Mouse (Mus musculus): ENCODE results near the gene Tsen34. TPM values are rescaled to one million over a fixed set of nuclear protein-coding genes. Genes with fewer than 3 reads are reported as not detected.

Gene Tsen34
- polyA plus RNA-seq, 1 experiment from 2014 or later = 228 TPM

GRCm38 (mm10) chr7:3665215-3666114 is 27.2 kb upstream of the Tsen34 start, which contains the start of gene Leng1:
Gene Leng1 (minus strand): TSS chr7:3665840.
- 5% methylated on average over 45 of the region's 45 CpGs for WGBS
- H3K36me3 ChIP-seq = peaks cover 28% of the 10 kb centered on the region
- peak; percentile 99 for ATAC-seq (ENCODE audit: low FRiP score)
- H3K27ac ChIP-seq = peak within 1 kb of the TSS; percentile 85
- no peaks in the 10 kb centered on the region for H3K9me3 ChIP-seq (replicated peaks)
- H3K4me1 ChIP-seq = peaks cover 20% of the 10 kb centered on the region
- H3K4me3 ChIP-seq = peak within 1 kb of the TSS; percentile 71
- H3K27me3 ChIP-seq = no peaks in the 10 kb centered on the region
- H3K4me2 ChIP-seq (replicated peaks) = peak within 1 kb of the TSS; percentile 77
- peak within 1 kb of the TSS; percentile 76 for H3K9ac ChIP-seq

GRCm38 (mm10) chr7:3666921-3667391 is 25.7 kb upstream of the Tsen34 start:
- H3K9ac ChIP-seq = no peak overlapping the region; the same call in 1 of the 2 replicates
- no peak for ATAC-seq (ENCODE audit: low FRiP score)
- H3K27ac ChIP-seq = no peak overlapping the region
- H3K27me3 ChIP-seq = no peaks in the 10 kb centered on the region
- H3K36me3 ChIP-seq = peaks cover 14% of the 10 kb centered on the region
- H3K9me3 ChIP-seq (replicated peaks) = no peaks in the 10 kb centered on the region
- H3K4me2 ChIP-seq (replicated peaks) = peak overlapping the region; percentile 6; the same call in 1 of the 2 replicates
- WGBS = 19% methylated on average over 14 of the region's 14 CpGs
- no peak overlapping the region for H3K4me3 ChIP-seq
- H3K4me1 ChIP-seq = peaks cover 20% of the 10 kb centered on the region

GRCm38 (mm10) chr7:3674507-3675227 is 18.0 kb upstream of the Tsen34 start:
- 69% methylated on average over 10 of the region's 10 CpGs for WGBS
- no peaks in the 10 kb centered on the region for H3K27me3 ChIP-seq
- H3K27ac ChIP-seq = no peak overlapping the region
- no peak overlapping the region for H3K4me3 ChIP-seq
- H3K9ac ChIP-seq = no peak overlapping the region
- H3K9me3 ChIP-seq (replicated peaks) = no peaks in the 10 kb centered on the region
- H3K36me3 ChIP-seq = no peaks in the 10 kb centered on the region
- no peak overlapping the region for H3K4me2 ChIP-seq (replicated peaks)
- peak; percentile 87 for ATAC-seq (ENCODE audit: low FRiP score)
- no peaks in the 10 kb centered on the region for H3K4me1 ChIP-seq

- no peaks in the 10 kb centered on the region for H3K27me3 ChIP-seq
- H3K4me3 ChIP-seq = no peak overlapping the region
- peak; percentile 11 for ATAC-seq (ENCODE audit: low FRiP score)
- no peaks in the 10 kb centered on the region for H3K9me3 ChIP-seq (replicated peaks)
- no peaks in the 10 kb centered on the region for H3K36me3 ChIP-seq
- no peak overlapping the region for H3K9ac ChIP-seq
- H3K4me1 ChIP-seq = no peaks in the 10 kb centered on the region
- H3K27ac ChIP-seq = no peak overlapping the region
- H3K4me2 ChIP-seq (replicated peaks) = no peak overlapping the region
- 75% methylated on average over 3 of the region's 3 CpGs for WGBS
These were observed 17.5 kb upstream of the Tsen34 start for GRCm38 (mm10) chr7:3675228-3675548.

GRCm38 (mm10) chr7:3676371-3676770 is 16.3 kb upstream of the Tsen34 start:
- Histone ChIP-seq H3K36me3 (no peaks in the 10 kb centered on the region), H3K9me3 (replicated peaks) (no peaks in the 10 kb centered on the region), H3K4me3 (no peak overlapping the region), H3K9ac (no peak overlapping the region; the same call in 1 of the 2 replicates), H3K4me1 (no peaks in the 10 kb centered on the region), H3K27ac (no peak overlapping the region), H3K27me3 (no peaks in the 10 kb centered on the region), H3K4me2 (replicated peaks) (no peak overlapping the region)
- no peak for ATAC-seq (ENCODE audit: low FRiP score)
- 86% methylated on average over 12 of the region's 12 CpGs for WGBS

- no peak within 1 kb of the TSS; the same call in none of the 2 replicates for H3K9ac ChIP-seq
- WGBS = 45% methylated on average over 9 of the region's 9 CpGs
- ATAC-seq (ENCODE audit: low FRiP score) = no peak
- no peaks in the 10 kb centered on the region for H3K4me1 ChIP-seq
- H3K27me3 ChIP-seq = no peaks in the 10 kb centered on the region
- H3K27ac ChIP-seq = no peak within 1 kb of the TSS
- H3K4me2 ChIP-seq (replicated peaks) = no peak within 1 kb of the TSS
- no peaks in the 10 kb centered on the region for H3K36me3 ChIP-seq
- H3K4me3 ChIP-seq = no peak within 1 kb of the TSS
- no peaks in the 10 kb centered on the region for H3K9me3 ChIP-seq (replicated peaks)
These were observed 15.3 kb upstream of the Tsen34 start, which contains the start of gene Tmc4 for GRCm38 (mm10) chr7:3677342-3677741. Gene Tmc4 (minus strand): TSS chr7:3677553.

- Histone ChIP-seq H3K27ac (peak overlapping the region; percentile 70), H3K9me3 (replicated peaks) (no peaks in the 10 kb centered on the region), H3K9ac (peak overlapping the region; percentile 14; the same call in 1 of the 2 replicates), H3K36me3 (peaks cover 26% of the 10 kb centered on the region), H3K4me1 (peaks cover 15% of the 10 kb centered on the region), H3K4me3 (no peak overlapping the region), H3K4me2 (replicated peaks) (no peak overlapping the region), H3K27me3 (no peaks in the 10 kb centered on the region)
- ATAC-seq (ENCODE audit: low FRiP score) = peak; percentile 75
- WGBS = 64% methylated on average over 10 of the region's 10 CpGs
These were observed 8.6 kb upstream of the Tsen34 start for GRCm38 (mm10) chr7:3683908-3684550.

GRCm38 (mm10) chr7:3684698-3685097 is 8.0 kb upstream of the Tsen34 start:
- Histone ChIP-seq H3K27me3 (no peaks in the 10 kb centered on the region), H3K4me3 (no peak overlapping the region), H3K9ac (no peak overlapping the region), H3K9me3 (replicated peaks) (no peaks in the 10 kb centered on the region), H3K4me1 (peaks cover 15% of the 10 kb centered on the region), H3K36me3 (peaks cover 26% of the 10 kb centered on the region), H3K27ac (peak overlapping the region; percentile 60), H3K4me2 (replicated peaks) (no peak overlapping the region)
- ATAC-seq (ENCODE audit: low FRiP score) = no peak
- WGBS = 69% methylated on average over 8 of the region's 8 CpGs

GRCm38 (mm10) chr7:3685400-3686187 is 7.1 kb upstream of the Tsen34 start:
- Histone ChIP-seq H3K4me2 (replicated peaks) (no peak overlapping the region), H3K27ac (no peak overlapping the region), H3K4me3 (no peak overlapping the region), H3K9ac (no peak overlapping the region; the same call in 1 of the 2 replicates), H3K36me3 (peaks cover 26% of the 10 kb centered on the region), H3K4me1 (peaks cover 15% of the 10 kb centered on the region), H3K9me3 (replicated peaks) (no peaks in the 10 kb centered on the region), H3K27me3 (no peaks in the 10 kb centered on the region)
- no peak for ATAC-seq (ENCODE audit: low FRiP score)
- 85% methylated on average over 30 of the region's 31 CpGs for WGBS

- no peak for ATAC-seq (ENCODE audit: low FRiP score)
- Histone ChIP-seq H3K4me2 (replicated peaks) (peak overlapping the region; percentile 85), H3K4me1 (peaks cover 19% of the 10 kb centered on the region), H3K27ac (no peak overlapping the region), H3K9me3 (replicated peaks) (no peaks in the 10 kb centered on the region), H3K9ac (peak overlapping the region; percentile 92), H3K36me3 (peaks cover 17% of the 10 kb centered on the region), H3K4me3 (peak overlapping the region; percentile 72), H3K27me3 (no peaks in the 10 kb centered on the region)
- 37% methylated on average over 3 of the region's 3 CpGs for WGBS
These were observed 744 bp upstream of the Tsen34 start for GRCm38 (mm10) chr7:3691919-3692318.

GRCm38 (mm10) chr7:3692987-3693808 is 535 bp downstream of the Tsen34 start, which contains the start of gene Mboat7:
Gene Mboat7 (minus strand): TSS chr7:3693523.
- Histone ChIP-seq H3K27me3 (no peaks in the 10 kb centered on the region), H3K36me3 (peaks cover 22% of the 10 kb centered on the region), H3K4me3 (peak within 1 kb of the TSS; percentile 72), H3K4me2 (replicated peaks) (peak within 1 kb of the TSS; percentile 85), H3K27ac (peak within 1 kb of the TSS; percentile 94), H3K4me1 (peaks cover 19% of the 10 kb centered on the region), H3K9ac (peak within 1 kb of the TSS; percentile 92), H3K9me3 (replicated peaks) (no peaks in the 10 kb centered on the region)
- under 1% methylated on average over 55 of the region's 55 CpGs for WGBS
- peak; percentile 91 for ATAC-seq (ENCODE audit: low FRiP score)
